Mouse (Mus musculus): Measurements from ENCODE around the gene Slc12a3.

Slc12a3 gene

GRCm38 (mm10) chr8:94328932-94329728 lies at the start of gene Slc12a3:
Gene Slc12a3 (plus strand): TSS chr8:94329201.
- in situ Hi-C loops (cut with MboI; ENCODE audit: low sequenced_read_pairs) = loop anchor here (5.0 kb wide), 1 partner anchor 163 kb away; no protein-coding TSS in a partner anchor

DNA sequence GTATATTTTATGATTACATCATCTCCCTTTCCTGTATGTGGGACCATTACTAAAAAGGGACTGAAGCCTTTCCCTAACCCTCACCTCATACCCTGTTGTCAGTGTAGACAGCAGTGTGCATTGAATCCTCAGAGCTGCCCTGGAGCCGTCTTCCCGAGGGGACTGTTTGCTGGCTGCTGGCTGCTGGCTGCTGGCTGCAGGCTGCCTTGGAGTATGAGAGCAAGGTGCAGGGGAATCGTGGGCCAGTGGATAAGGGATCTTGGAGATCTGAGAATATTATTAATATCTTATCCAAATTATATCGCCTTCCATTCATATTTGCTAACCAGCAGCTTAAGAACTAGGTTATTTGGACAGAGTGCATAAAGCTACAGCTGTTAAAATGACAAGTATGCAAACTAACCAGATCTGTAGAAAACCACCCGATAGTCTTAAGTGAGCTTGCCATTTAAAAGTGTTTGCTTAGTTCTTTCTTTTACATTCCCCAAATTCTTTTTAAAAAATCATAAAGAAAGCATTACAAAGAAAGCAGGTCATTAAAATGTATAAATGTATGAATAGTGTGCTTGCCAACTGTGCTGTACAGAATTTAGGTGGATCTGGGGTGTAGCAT lies 48.9 kb upstream of the Slc12a3 start:
- in situ Hi-C loops (cut with MboI; ENCODE audit: low sequenced_read_pairs) = no loop called here

DNA sequence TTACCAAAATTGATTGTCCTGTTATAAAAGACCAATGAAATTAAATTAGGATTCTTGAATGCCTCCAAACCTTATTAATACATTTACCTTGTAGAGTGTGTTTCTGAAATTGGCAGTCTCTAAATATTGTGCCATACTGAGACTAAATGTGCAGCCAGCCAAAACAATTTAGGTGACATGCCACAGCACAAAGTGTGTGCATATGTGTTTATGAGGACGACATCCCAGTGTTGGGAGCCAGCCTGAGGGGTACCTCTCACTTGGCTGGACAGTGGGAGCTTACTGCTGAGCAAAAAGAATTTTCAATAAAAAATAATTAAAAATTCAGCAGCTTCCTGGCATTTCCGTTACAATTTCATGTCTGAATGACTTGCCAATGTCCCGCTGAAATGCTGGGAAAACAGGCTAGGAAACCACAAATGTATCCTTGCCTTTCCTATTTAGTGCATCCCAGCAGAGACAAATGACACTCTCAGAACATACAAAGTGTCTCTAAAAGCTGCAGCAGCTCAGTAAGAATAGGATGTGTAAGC lies 46.5 kb upstream of the Slc12a3 start:
- in situ Hi-C loops (cut with MboI; ENCODE audit: low sequenced_read_pairs) = no loop called here

GRCm38 (mm10) chr8:94284204-94284603 lies 44.8 kb upstream of the Slc12a3 start:
- in situ Hi-C loops (cut with MboI; ENCODE audit: low sequenced_read_pairs) = no loop called here

GRCm38 (mm10) chr8:94290606-94291005 lies 38.4 kb upstream of the Slc12a3 start:
- in situ Hi-C loops (cut with MboI; ENCODE audit: low sequenced_read_pairs) = no loop called here

- in situ Hi-C loops (cut with MboI; ENCODE audit: low sequenced_read_pairs) = no loop called here
Observed at GRCm38 (mm10) chr8:94292072-94292471, 36.9 kb upstream of the Slc12a3 start.

GRCm38 (mm10) chr8:94292626-94293025 lies 36.4 kb upstream of the Slc12a3 start:
- in situ Hi-C loops (cut with MboI; ENCODE audit: low sequenced_read_pairs) = no loop called here

- in situ Hi-C loops (cut with MboI; ENCODE audit: low sequenced_read_pairs) = no loop called here
Observed at GRCm38 (mm10) chr8:94295687-94296086, 33.3 kb upstream of the Slc12a3 start.

GRCm38 (mm10) chr8:94296312-94296991 lies 32.5 kb upstream of the Slc12a3 start:
- in situ Hi-C loops (cut with MboI; ENCODE audit: low sequenced_read_pairs) = no loop called here

DNA sequence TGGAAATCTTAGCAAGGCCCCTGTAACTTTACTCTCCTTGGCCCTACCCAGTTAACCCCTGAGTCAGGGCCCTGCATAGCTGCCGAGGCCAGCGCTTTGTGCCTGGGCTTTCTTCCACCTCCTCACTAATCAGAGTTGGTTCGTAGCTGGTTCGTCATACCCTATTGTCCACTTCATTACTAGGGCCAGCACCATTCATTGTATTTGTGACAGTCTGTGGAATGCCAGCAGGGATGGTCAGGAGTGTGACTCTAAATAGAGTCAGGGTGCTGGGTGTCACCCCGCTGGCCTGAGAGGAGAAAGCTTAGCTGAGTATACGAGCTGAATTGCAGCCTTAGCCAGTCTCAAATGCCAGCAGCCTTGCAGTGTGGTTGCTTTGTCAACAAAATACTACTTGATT lies 31.9 kb upstream of the Slc12a3 start:
- in situ Hi-C loops (cut with MboI; ENCODE audit: low sequenced_read_pairs) = no loop called here

DNA sequence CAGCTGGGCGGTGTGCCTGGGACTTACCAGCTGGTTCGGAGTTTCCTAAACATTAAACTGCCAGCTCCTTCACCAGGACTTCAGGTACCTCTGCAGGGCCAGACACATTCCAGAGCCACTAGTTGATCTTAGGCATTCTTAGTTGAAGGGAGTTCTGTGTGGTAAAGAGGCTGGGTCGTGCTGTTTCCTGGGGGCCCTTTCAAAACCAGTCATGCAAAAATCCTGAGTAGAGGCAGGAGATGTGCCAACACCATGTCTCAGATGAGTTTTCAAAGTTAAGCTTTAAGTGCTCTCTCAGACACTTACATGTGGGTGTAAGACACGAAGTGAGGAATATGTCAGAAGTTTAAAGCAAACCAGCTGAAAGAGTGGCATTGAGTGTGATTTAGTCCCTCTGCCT lies 28.2 kb upstream of the Slc12a3 start:
- in situ Hi-C loops (cut with MboI; ENCODE audit: low sequenced_read_pairs) = no loop called here

DNA sequence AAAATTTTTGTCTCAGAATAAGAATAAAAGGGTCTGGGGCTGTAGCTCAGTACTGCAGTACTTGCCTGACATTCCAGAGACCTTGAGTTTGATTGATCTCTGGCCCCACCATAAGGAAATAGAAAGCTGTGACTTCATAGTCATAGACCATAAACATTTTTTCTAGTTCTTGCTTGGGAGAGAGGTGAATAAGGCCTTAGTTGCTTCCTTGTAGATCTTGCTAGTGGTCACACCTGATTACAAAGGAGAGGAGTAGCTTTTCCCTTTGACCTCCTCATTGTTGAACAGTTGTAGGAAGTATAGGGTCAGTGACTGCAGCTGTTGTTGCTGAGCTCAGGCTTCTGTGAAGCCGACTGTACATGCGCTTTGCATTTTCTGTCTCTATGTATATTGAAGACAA lies 24.6 kb upstream of the Slc12a3 start:
- in situ Hi-C loops (cut with MboI; ENCODE audit: low sequenced_read_pairs) = no loop called here

DNA sequence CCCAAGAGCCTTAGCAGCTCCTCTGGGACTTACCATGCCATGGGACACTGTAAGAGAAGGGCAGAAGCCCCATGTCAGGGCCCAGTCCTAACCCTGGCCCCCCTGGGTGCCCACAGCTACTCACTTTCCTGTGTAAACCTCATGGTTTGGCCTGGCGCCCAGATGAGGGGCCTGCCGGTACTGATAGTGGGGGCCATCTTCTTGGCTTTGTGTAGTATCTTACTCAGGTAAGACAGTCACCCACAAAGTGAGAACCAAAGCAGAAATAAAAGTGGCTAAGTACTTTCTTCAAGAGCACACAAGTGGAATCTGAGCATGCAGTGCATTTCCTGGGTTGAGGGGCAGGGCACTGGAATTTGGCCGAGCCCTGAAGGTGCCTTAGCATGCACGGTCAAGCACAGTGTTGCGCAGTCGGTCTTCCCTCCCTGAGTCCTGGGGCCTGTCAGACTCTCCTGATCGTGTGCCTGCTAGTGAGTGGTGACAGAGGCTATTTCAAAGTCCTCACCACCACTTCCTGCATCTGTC lies 21.9 kb upstream of the Slc12a3 start:
- in situ Hi-C loops (cut with MboI; ENCODE audit: low sequenced_read_pairs) = no loop called here

GRCm38 (mm10) chr8:94307652-94308051 lies 21.3 kb upstream of the Slc12a3 start:
- in situ Hi-C loops (cut with MboI; ENCODE audit: low sequenced_read_pairs) = no loop called here

GRCm38 (mm10) chr8:94314069-94314468 lies 14.9 kb upstream of the Slc12a3 start:
- in situ Hi-C loops (cut with MboI; ENCODE audit: low sequenced_read_pairs) = no loop called here

DNA sequence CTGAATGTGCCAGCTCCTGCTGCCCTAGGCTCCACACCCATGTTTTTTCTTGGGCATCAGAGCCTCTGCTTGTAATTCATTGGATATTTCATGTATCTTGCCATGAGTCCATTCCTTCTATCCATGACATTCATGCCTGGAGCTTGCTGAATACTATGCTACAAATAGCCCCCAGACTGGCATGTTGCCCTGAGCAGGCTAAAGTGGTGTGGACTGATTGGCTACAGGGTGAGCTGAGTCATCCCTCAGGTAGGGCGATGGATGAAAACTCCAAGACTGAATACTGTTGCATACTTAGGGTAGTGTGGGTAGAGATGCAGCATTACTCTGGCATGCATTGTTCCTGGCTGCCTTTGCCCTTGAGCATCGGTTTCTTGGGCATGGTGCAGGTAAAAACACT lies 11.8 kb upstream of the Slc12a3 start:
- in situ Hi-C loops (cut with MboI; ENCODE audit: low sequenced_read_pairs) = no loop called here

GRCm38 (mm10) chr8:94317691-94318090 lies 11.3 kb upstream of the Slc12a3 start:
- in situ Hi-C loops (cut with MboI; ENCODE audit: low sequenced_read_pairs) = no loop called here

DNA sequence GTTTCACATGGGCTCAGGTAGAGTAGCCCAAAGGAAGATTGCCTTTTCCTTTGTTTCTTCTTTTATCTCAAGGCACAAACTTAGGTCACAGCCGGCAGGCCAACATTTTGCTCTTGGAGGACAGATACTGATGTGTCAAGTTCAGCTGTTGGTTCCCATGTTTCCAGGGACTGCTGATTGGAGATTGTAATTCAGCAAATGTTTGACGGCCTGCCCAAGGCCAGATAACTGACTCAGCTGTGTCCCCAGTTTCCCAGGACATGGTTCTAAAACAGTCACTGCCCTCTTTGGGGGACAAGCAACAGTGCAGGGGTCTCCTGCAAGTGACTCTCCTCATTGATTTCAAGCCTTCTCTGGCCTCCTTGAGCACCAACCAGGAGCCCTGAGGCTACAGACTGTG lies 9.0 kb upstream of the Slc12a3 start:
- in situ Hi-C loops (cut with MboI; ENCODE audit: low sequenced_read_pairs) = no loop called here

DNA sequence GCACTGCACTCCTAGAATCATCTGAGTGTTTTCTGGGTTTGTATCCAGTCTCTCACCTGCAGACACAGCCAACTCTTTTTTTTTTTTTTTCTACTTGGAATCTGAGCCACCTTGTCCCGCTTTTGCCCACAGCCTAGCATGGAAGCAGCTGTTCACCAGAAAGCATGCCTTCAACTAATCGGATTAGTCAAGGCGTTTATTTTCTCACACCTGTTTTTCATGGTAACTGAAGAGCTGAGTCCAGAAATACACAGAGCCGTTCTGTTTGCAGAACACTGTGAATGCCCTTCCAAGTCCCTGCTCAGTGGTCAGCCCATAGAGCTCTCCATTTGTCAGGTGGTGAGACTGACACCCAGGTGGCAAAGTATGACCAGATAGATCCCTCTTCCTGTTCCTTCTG lies 6.9 kb upstream of the Slc12a3 start:
- in situ Hi-C loops (cut with MboI; ENCODE audit: low sequenced_read_pairs) = no loop called here

GRCm38 (mm10) chr8:94323041-94323440 lies 6.0 kb upstream of the Slc12a3 start:
- in situ Hi-C loops (cut with MboI; ENCODE audit: low sequenced_read_pairs) = no loop called here

- in situ Hi-C loops (cut with MboI; ENCODE audit: low sequenced_read_pairs) = no loop called here
Observed at GRCm38 (mm10) chr8:94324071-94324470, 4.9 kb upstream of the Slc12a3 start.

Data from CH12F3 (cell line).